ENCODE assay signal across 16 mouse cellular contexts in genomic region chr9:90197866-90198383, GRCm38 (mm10). TPM values are rescaled to one million over a fixed set of nuclear protein-coding genes. Genes with fewer than 3 reads are reported as not detected.
A peak's percentile ranks its signal among the peaks of the same experiment; 100 is the strongest.
DNase-seq lines count a peak whose midpoint lies in the region; ATAC-seq and TF ChIP-seq lines count a peak whose summit lies in the region.
"Had no signal": no experiment of that assay in that cellular context is flagged by ENCODE, and none has a peak within 500 bp of the region (broad histone marks: within the 10 kb centered on the region; RNA-seq: fewer than 3 reads in every experiment).

No protein-coding gene starts in this region.

- no peaks in the 10 kb centered on the region for H3K36me3 ChIP-seq in heart, adult 2 months (ENCODE audit: control insufficient read depth, insufficient read depth, low read length)

- H3K4me1 ChIP-seq in heart, adult 2 months (ENCODE audit: control insufficient read depth, insufficient read depth, low read length) = peaks cover 17% of the 10 kb centered on the region
- H3K4me1 ChIP-seq: limb, embryonic 12.5 days had no signal

- TF ChIP-seq EP300 in heart, adult 2 months (IDR thresholded peaks at IDR 0.05; ENCODE audit: insufficient read depth, low read depth, low read length) = no peak

- H3K27me3 ChIP-seq in heart, adult 2 months (ENCODE audit: control insufficient read depth, insufficient read depth, low read length) = no peaks in the 10 kb centered on the region
- H3K27me3 ChIP-seq: limb, embryonic 12.5 days; lung, embryonic 15.5 days had no signal

- 37% methylated on average over 7 of the region's 7 CpGs for WGBS in heart, adult 2 months

- no peak for TF ChIP-seq CTCF in heart, adult 2 months (IDR thresholded peaks at IDR 0.05)

- peak overlapping the region; percentile 36; the same call in 1 of the 2 replicates for H3K4me3 ChIP-seq in heart, adult 2 months
- H3K4me3 ChIP-seq: limb, embryonic 12.5 days; lung, embryonic 15.5 days; megakaryocyte, embryonic 14.5 days; myocyte had no signal

- intact Hi-C loops in heart, adult 2 months (cut with DNase I) = loop anchor here (1.0 to 5.0 kb wide), 4 partner anchors 28 to 86 kb away; partner anchors contain the start of genes Adamts7 and Morf4l1

- peak overlapping the region; percentile 86 for H3K27ac ChIP-seq in heart, adult 2 months
- H3K27ac ChIP-seq: limb, embryonic 12.5 days had no signal

- no peaks in the 10 kb centered on the region for H3K79me2 ChIP-seq in heart, adult 2 months (replicated peaks; ENCODE audit: control insufficient read depth, insufficient read depth, low read length)

- no peak overlapping the region for H3K9ac ChIP-seq in heart, adult 2 months (ENCODE audit: low read depth, low read length)
- H3K9ac ChIP-seq: limb, embryonic 12.5 days; lung, embryonic 15.5 days had no signal

- TF ChIP-seq POLR2A in heart, adult 2 months (IDR thresholded peaks at IDR 0.05; ENCODE audit: insufficient read depth, low read depth, low read length) = no peak

- 0 out of 2 replicates have a peak, but pooled peaks have one; percentile 3 for ATAC-seq in common myeloid progenitor, adult 5-6 weeks (replicated peaks; ENCODE audit: low read depth, poor library complexity, severe bottlenecking)
- ATAC-seq: activated CD4-positive, CD25-positive, alpha-beta regulatory T cell, adult 4 months; CD4-positive, CD25-positive, alpha-beta regulatory T cell, adult 4 months had no signal

- peak in 1 of 2 experiments; percentile 11 for DNase-seq in heart, adult 2 months
- DNase-seq in heart, adult 8-10 months (ENCODE audit: low spot score) = no peak
- peak; percentile 41 to 48 for DNase-seq in layer of hippocampus, postnatal 10 days (ENCODE audit: low spot score in 2 of 2)
- no peak for DNase-seq in layer of hippocampus, postnatal 25 days (ENCODE audit: extremely low spot score in 1 of 2, low spot score in 1 of 2)
- peak; percentile 41 for DNase-seq in adipocyte (ENCODE audit: low spot score)
- DNase-seq in T-cell, adult 2 months (ENCODE audit: low spot score) = no peak
- DNase-seq: cerebellum, adult 9-10 months; right cerebral cortex, postnatal 14 days; thymus, adult 18-20 months had no signal

RNA-seq across cellular contexts. Expression of gene Adamts7, which starts 35.1 kb away (rescaled TPM):
- 10 to 100 TPM; 11.8 to 14.5 TPM for total RNA-seq in heart, adult 2 months (2021)
- 36.3 and 56.3 TPM in 2 replicates for polyA plus RNA-seq in heart, adult 2 months (2012; rRNA removed)
- total RNA-seq in heart, adult 8-10 months (2022) = 10 to 100 TPM; 11.2 to 18.0 (median 12.8) TPM
- total RNA-seq in layer of hippocampus, postnatal 10 days (2021) = 1 to 10 TPM; 2.7 to 3.5 TPM
- total RNA-seq in layer of hippocampus, postnatal 25 days (2021) = under 1 TPM; 0.62 to 0.77 TPM
- not detected in 2 replicates for total RNA-seq in common myeloid progenitor, adult 5-6 weeks (2017)
- polyA plus RNA-seq: activated CD4-positive, CD25-positive, alpha-beta regulatory T cell, adult 4 months had no signal

Comparison
In these comparisons a context has a peak if more than half of its experiments do, and no peak if none do; other contexts are left out.
1. DNase-seq: peak in layer of hippocampus, postnatal 10 days (2 of 2) and adipocyte (single experiment); none in heart, adult 8-10 months (single experiment), layer of hippocampus, postnatal 25 days (0 of 2) and T-cell, adult 2 months (single experiment).